Mouse (Mus musculus): Measurements from ENCODE around the gene Pelp1. TPM values are rescaled to one million over a fixed set of nuclear protein-coding genes. Genes with fewer than 3 reads are reported as not detected.

The Pelp1 gene
- polyA plus RNA-seq (2012; rRNA removed) (37.1 and 45.2 TPM in 2 replicates), polyA plus RNA-seq (2014; fragmentation: Nextera tagmentation; extraction: Ambion mirVana) (34.8 and 38.1 TPM in 2 replicates)

GRCm38 (mm10) chr11:70409594-70410296 is at the start of gene Pelp1:
Pelp1 (minus strand) TSS chr11:70410031.
- peak; percentile 98 for ATAC-seq (ENCODE audit: low FRiP score, low read depth)

GRCm38 (mm10) chr11:70458688-70459600 is 49.1 kb upstream of the Pelp1 start, which contains the start of gene Zmynd15:
Zmynd15 (plus strand) TSS chr11:70459433.
- Histone ChIP-seq H3K27me3 (ENCODE audit: control insufficient read depth, insufficient read depth, low read length) (peaks cover 13% of the 10 kb centered on the region), H3K4me3 (replicated peaks; ENCODE audit: low read length) (peak within 1 kb of the TSS; percentile 56), H3K36me3 (ENCODE audit: control insufficient read depth, insufficient read depth, low read length) (no peaks in the 10 kb centered on the region), H3K4me1 (ENCODE audit: control insufficient read depth, insufficient read depth, low read length) (peaks cover 5% of the 10 kb centered on the region; the same call in 1 of the 2 replicates), H3K4me2 (replicated peaks; ENCODE audit: low read depth, low read length, severe bottlenecking) (peak within 1 kb of the TSS; percentile 92), H3K9me3 (ENCODE audit: control insufficient read depth, low read length) (no peaks in the 10 kb centered on the region), H3K9ac (ENCODE audit: low read depth, low read length, severe bottlenecking) (peak within 1 kb of the TSS; percentile 67), H3K27ac (replicated peaks; ENCODE audit: low read depth, low read length) (no peak within 1 kb of the TSS)
- WGBS: 15% methylated on average over 31 of the region's 32 CpGs
- ATAC-seq (ENCODE audit: low FRiP score, low read depth) (no peak), DNase-seq (ENCODE audit: low spot score) (no peak)
- TF ChIP-seq POLR2A (IDR thresholded peaks at IDR 0.05; ENCODE audit: borderline replicate concordance, extremely low read depth, insufficient read depth, insufficient read length): no peak

More at GRCm38 (mm10) chr11:70409594-70410296, at the start of gene Pelp1:
- no peak for TF ChIP-seq POLR2A (IDR thresholded peaks at IDR 0.05; ENCODE audit: borderline replicate concordance, extremely low read depth, insufficient read depth, insufficient read length)
- Histone ChIP-seq H3K4me2 (replicated peaks; ENCODE audit: low read depth, low read length, severe bottlenecking) (peak within 1 kb of the TSS; percentile 83), H3K36me3 (ENCODE audit: control insufficient read depth, insufficient read depth, low read length) (peaks cover 10% of the 10 kb centered on the region), H3K9me3 (ENCODE audit: control insufficient read depth, low read length) (no peaks in the 10 kb centered on the region), H3K27ac (replicated peaks; ENCODE audit: low read depth, low read length) (peak within 1 kb of the TSS; percentile 72), H3K4me1 (ENCODE audit: control insufficient read depth, insufficient read depth, low read length) (peaks cover 8% of the 10 kb centered on the region), H3K27me3 (ENCODE audit: control insufficient read depth, insufficient read depth, low read length) (no peaks in the 10 kb centered on the region), H3K4me3 (replicated peaks; ENCODE audit: low read length) (peak within 1 kb of the TSS; percentile 97), H3K9ac (ENCODE audit: low read depth, low read length, severe bottlenecking) (peak within 1 kb of the TSS; percentile 96)
- DNase-seq (ENCODE audit: low spot score): peak; percentile 96
- under 1% methylated on average over 59 of the region's 59 CpGs for WGBS

- Histone ChIP-seq H3K9me3 (ENCODE audit: control insufficient read depth, low read length) (no peaks in the 10 kb centered on the region), H3K27ac (replicated peaks; ENCODE audit: low read depth, low read length) (no peak overlapping the region), H3K9ac (ENCODE audit: low read depth, low read length, severe bottlenecking) (no peak overlapping the region), H3K4me1 (ENCODE audit: control insufficient read depth, insufficient read depth, low read length) (peaks cover 7% of the 10 kb centered on the region), H3K27me3 (ENCODE audit: control insufficient read depth, insufficient read depth, low read length) (peaks cover under 1% of the 10 kb centered on the region; the same call in 1 of the 2 replicates), H3K4me2 (replicated peaks; ENCODE audit: low read depth, low read length, severe bottlenecking) (no peak overlapping the region), H3K4me3 (replicated peaks; ENCODE audit: low read length) (no peak overlapping the region), H3K36me3 (ENCODE audit: control insufficient read depth, insufficient read depth, low read length) (peaks cover 6% of the 10 kb centered on the region)
- no peak for TF ChIP-seq POLR2A (IDR thresholded peaks at IDR 0.05; ENCODE audit: borderline replicate concordance, extremely low read depth, insufficient read depth, insufficient read length)
- WGBS: 86% methylated on average over 9 of the region's 9 CpGs
- DNase-seq (ENCODE audit: low spot score) (no peak), ATAC-seq (ENCODE audit: low FRiP score, low read depth) (no peak)
Measured at GRCm38 (mm10) chr11:70453261-70454044, 43.6 kb upstream of the Pelp1 start.

- ATAC-seq (ENCODE audit: low FRiP score, low read depth): peak; percentile 98
- Histone ChIP-seq H3K36me3 (ENCODE audit: control insufficient read depth, insufficient read depth, low read length) (peaks cover 6% of the 10 kb centered on the region), H3K27me3 (ENCODE audit: control insufficient read depth, insufficient read depth, low read length) (no peaks in the 10 kb centered on the region), H3K4me3 (replicated peaks; ENCODE audit: low read length) (peak within 1 kb of the TSS; percentile 70), H3K9ac (ENCODE audit: low read depth, low read length, severe bottlenecking) (peak within 1 kb of the TSS; percentile 74), H3K9me3 (ENCODE audit: control insufficient read depth, low read length) (no peaks in the 10 kb centered on the region), H3K4me1 (ENCODE audit: control insufficient read depth, insufficient read depth, low read length) (peaks cover 6% of the 10 kb centered on the region), H3K4me2 (replicated peaks; ENCODE audit: low read depth, low read length, severe bottlenecking) (peak within 1 kb of the TSS; percentile 51), H3K27ac (replicated peaks; ENCODE audit: low read depth, low read length) (peak within 1 kb of the TSS; percentile 96)
- peak; percentile 60; the same call in 1 of the 2 replicates for TF ChIP-seq POLR2A (IDR thresholded peaks at IDR 0.05; ENCODE audit: borderline replicate concordance, extremely low read depth, insufficient read depth, insufficient read length)
- WGBS: under 1% methylated on average over 45 of the region's 46 CpGs
- peak; percentile 97 for DNase-seq (ENCODE audit: low spot score)
Measured at GRCm38 (mm10) chr11:70451797-70452498, 42.1 kb upstream of the Pelp1 start, which contains the start of gene Med11. Med11 (plus strand) TSS chr11:70451919.
